Mouse (Mus musculus): ENCODE data around the gene Actr2. TPM values are rescaled to one million over a fixed set of nuclear protein-coding genes. Genes with fewer than 3 reads are reported as not detected.
"Not testable (repeated sequence)": the region's sequence is repeated elsewhere in the genome, so short reads cannot be mapped to it uniquely, and the experiment has no call there.

Actr2 gene
- polyA plus RNA-seq (2014; fragmentation: Nextera tagmentation; extraction: Ambion mirVana): 58.1 and 60.7 TPM in 2 replicates

DNA sequence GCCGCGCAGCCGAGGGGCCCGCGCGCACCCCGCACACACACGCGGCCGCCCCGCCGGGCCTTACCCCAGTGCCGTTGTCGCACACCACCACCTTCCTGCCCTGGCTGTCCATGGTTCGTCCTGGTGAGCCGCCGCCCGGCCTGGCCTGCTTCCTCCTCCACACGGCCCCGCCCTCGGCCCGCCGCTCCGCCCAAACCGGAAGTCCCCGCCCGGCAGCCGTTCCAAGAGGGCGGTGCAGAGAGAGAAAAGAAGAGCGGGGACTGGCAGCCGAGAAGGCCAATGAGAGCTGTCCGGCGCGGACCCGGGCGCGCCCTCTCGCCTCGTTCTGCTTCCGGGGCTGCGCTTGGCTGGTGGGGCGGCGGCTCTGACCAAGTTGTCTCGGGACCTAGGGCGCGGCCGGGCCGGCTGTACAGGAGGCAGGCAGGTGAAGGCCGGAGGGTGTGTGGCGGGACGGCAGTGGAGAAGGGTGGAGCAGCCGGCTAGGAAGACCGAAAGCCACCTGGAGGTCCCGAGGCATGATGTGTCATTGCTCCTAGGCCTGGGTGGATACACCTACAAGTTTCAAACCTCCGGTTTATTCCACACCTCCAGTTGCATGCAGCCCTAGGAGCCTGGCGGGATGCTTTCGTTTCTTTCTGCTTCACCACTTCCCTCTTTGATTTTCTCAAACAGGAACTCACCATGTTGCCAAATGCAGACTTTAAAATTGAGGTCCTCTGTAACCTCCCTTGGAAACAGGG lies at the start of gene Actr2:
Gene Actr2, minus strand, starts transcription at position 173 of the 740 bp plus-strand sequence.
- no peaks in the 10 kb centered on the region for H3K9me3 ChIP-seq (ENCODE audit: control insufficient read depth, low read length)
- under 1% methylated on average over 44 of the region's 57 CpGs for WGBS
- H3K4me2 ChIP-seq (ENCODE audit: low read depth, severe bottlenecking): peak within 1 kb of the TSS; percentile 65
- no peaks in the 10 kb centered on the region for H3K27me3 ChIP-seq (ENCODE audit: control insufficient read depth, insufficient read depth, low read length)
- DNase-seq (ENCODE audit: low spot score): peak; percentile 98
- 0 out of 2 replicates have a peak, but pooled peaks cover 2% of the 10 kb centered on the region for H3K36me3 ChIP-seq (ENCODE audit: control insufficient read depth, insufficient read depth, low read length)
- H3K27ac ChIP-seq (replicated peaks; ENCODE audit: low read depth, low read length): peak within 1 kb of the TSS; percentile 86
- peak within 1 kb of the TSS; percentile 81 for H3K4me3 ChIP-seq (ENCODE audit: low read depth, low read length)
- H3K4me1 ChIP-seq (ENCODE audit: control insufficient read depth, insufficient read depth, low read length): peaks cover 3% of the 10 kb centered on the region; the same call in 1 of the 2 replicates
- H3K9ac ChIP-seq (ENCODE audit: low read length): peak within 1 kb of the TSS; percentile 82
- ATAC-seq (ENCODE audit: insufficient number of reproducible peaks, low FRiP score, low TSS enrichment, low read depth): peak; percentile 99

DNA sequence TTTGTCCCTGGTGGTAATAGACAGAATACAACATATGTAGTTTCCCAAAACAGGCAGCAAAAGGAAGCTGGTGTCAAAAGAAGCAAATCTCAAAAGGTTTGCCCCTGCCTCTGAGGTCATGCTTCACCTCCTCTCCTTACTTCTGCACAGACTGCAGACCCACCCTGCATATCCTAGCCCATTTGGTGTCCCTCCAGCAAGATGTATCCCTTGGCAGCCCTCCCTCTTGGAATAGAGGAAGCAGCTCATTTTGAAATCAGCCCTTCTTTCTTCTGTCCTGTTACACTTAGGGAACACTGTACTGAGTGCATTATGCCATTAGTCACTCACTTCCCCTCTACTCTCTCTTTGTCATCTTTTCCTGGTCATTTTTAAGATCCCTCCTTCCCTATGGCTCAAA lies 46.2 kb upstream of the Actr2 start:
- Histone ChIP-seq H3K36me3 (ENCODE audit: control insufficient read depth, insufficient read depth, low read length) (no peaks in the 10 kb centered on the region), H3K4me2 (ENCODE audit: low read depth, severe bottlenecking) (no peak overlapping the region), H3K27ac (replicated peaks; ENCODE audit: low read depth, low read length) (no peak overlapping the region), H3K27me3 (ENCODE audit: control insufficient read depth, insufficient read depth, low read length) (no peaks in the 10 kb centered on the region), H3K4me1 (ENCODE audit: control insufficient read depth, insufficient read depth, low read length) (no peaks in the 10 kb centered on the region), H3K9me3 (ENCODE audit: control insufficient read depth, low read length) (no peaks in the 10 kb centered on the region), H3K4me3 (ENCODE audit: low read depth, low read length) (no peak overlapping the region), H3K9ac (ENCODE audit: low read length) (no peak overlapping the region)
- DNase-seq (ENCODE audit: low spot score) (no peak), ATAC-seq (ENCODE audit: insufficient number of reproducible peaks, low FRiP score, low TSS enrichment, low read depth) (no peak)

DNA sequence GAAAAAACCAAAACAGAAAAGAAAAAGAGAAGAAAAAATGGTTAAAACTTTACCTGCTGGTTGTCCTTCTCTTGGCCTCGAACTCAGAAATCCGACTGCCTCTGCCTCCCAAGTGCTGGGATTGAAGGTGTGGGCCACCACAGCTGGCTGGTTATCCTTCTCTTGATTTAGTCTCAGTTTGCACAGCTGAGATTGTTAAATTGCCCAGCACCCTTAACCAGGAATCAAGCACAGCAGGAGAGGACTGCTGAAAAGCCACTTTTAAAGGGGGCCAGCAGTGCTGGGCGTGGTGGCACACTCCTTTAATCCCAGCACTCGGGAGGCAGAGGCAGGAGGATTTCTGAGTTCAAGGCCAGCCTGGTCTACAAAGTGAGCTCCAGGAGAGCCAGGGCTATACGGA lies 40.8 kb upstream of the Actr2 start:
- H3K36me3 ChIP-seq (ENCODE audit: control insufficient read depth, insufficient read depth, low read length); H3K27ac ChIP-seq (replicated peaks; ENCODE audit: low read depth, low read length); H3K4me2 ChIP-seq (ENCODE audit: low read depth, severe bottlenecking); H3K4me3 ChIP-seq (ENCODE audit: low read depth, low read length); H3K27me3 ChIP-seq (ENCODE audit: control insufficient read depth, insufficient read depth, low read length); H3K9me3 ChIP-seq (ENCODE audit: control insufficient read depth, low read length); ATAC-seq (ENCODE audit: insufficient number of reproducible peaks, low FRiP score, low TSS enrichment, low read depth); DNase-seq (ENCODE audit: low spot score); H3K9ac ChIP-seq (ENCODE audit: low read length); H3K4me1 ChIP-seq (ENCODE audit: control insufficient read depth, insufficient read depth, low read length): not testable (repeated sequence)
- WGBS: 88% methylated on average over 5 of the region's 5 CpGs

DNA sequence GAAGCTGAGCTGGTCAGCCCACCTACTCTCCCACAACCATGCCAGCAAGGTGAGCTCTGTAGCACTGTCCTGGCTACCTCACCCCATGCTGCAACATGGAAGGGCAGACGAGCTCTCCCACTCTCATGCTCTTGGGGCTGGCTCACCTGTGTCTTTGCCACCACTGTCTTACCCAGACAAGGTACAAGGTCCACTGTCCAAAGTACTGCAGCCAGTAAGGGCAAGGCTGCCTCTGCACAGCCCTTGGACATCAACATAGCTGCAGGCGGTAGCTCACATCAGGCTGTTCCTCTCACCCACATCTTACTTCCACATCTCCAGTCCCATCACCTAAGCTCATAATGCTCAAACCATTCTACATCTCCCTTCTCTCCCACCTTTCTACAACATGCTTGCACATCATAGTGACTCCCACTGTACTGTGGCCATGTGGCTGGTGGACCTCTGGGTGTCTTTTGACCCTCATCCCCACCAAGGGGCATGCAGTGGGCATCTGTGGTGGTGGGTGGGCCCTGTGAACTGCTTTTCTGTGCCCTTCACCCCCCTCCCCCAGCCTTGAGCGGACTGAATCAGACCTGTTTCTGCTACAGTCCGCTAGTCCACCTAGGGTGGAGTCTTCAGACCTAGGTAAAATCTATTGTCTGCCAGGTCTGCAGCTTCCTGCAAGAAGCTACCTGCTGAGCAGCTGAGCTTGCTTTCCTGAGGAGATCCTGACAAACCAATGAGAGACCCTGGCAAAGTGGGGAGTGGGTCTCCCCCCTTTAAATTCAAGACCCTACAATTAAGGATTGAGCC lies 39.6 kb upstream of the Actr2 start:
- DNase-seq (ENCODE audit: low spot score) (no peak), ATAC-seq (ENCODE audit: insufficient number of reproducible peaks, low FRiP score, low TSS enrichment, low read depth) (no peak)
- no peaks in the 10 kb centered on the region for H3K4me1 ChIP-seq (ENCODE audit: control insufficient read depth, insufficient read depth, low read length)
- H3K9ac ChIP-seq (ENCODE audit: low read length): no peak overlapping the region
- whole genome bisulfite sequencing: 88% methylated on average over 4 of the region's 4 CpGs
- H3K36me3 ChIP-seq (ENCODE audit: control insufficient read depth, insufficient read depth, low read length): no peaks in the 10 kb centered on the region
- no peaks in the 10 kb centered on the region for H3K27me3 ChIP-seq (ENCODE audit: control insufficient read depth, insufficient read depth, low read length)
- H3K4me2 ChIP-seq (ENCODE audit: low read depth, severe bottlenecking): no peak overlapping the region
- H3K27ac ChIP-seq (replicated peaks; ENCODE audit: low read depth, low read length): no peak overlapping the region
- no peak overlapping the region for H3K4me3 ChIP-seq (ENCODE audit: low read depth, low read length)
- no peaks in the 10 kb centered on the region for H3K9me3 ChIP-seq (ENCODE audit: control insufficient read depth, low read length)

DNA sequence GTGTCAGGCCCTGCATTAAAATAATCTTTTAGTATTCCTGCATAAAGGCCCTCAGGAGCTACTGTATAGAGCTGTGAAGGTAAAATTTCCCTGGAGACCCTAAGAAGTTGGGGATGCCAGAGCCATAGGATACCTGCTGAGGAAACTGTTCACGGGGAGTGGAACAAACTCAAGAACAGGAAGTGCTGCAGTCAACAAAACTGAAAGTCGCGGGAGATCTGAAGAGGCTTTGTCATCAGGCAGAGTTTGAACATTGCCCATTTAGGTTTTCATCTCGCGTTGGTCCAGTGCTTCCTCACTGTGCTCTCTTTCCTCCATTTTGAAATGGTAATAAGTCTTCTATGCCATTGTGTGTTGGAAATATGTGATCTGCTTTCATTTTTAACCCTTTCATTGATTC lies 38.6 kb upstream of the Actr2 start:
- no peak overlapping the region for H3K9ac ChIP-seq (ENCODE audit: low read length)
- H3K9me3 ChIP-seq (ENCODE audit: control insufficient read depth, low read length): no peaks in the 10 kb centered on the region
- no peaks in the 10 kb centered on the region for H3K27me3 ChIP-seq (ENCODE audit: control insufficient read depth, insufficient read depth, low read length)
- no peak overlapping the region for H3K4me3 ChIP-seq (ENCODE audit: low read depth, low read length)
- DNase-seq (ENCODE audit: low spot score) (no peak), ATAC-seq (ENCODE audit: insufficient number of reproducible peaks, low FRiP score, low TSS enrichment, low read depth) (no peak)
- no peak overlapping the region for H3K27ac ChIP-seq (replicated peaks; ENCODE audit: low read depth, low read length)
- H3K4me2 ChIP-seq (ENCODE audit: low read depth, severe bottlenecking): no peak overlapping the region
- no peaks in the 10 kb centered on the region for H3K4me1 ChIP-seq (ENCODE audit: control insufficient read depth, insufficient read depth, low read length)
- H3K36me3 ChIP-seq (ENCODE audit: control insufficient read depth, insufficient read depth, low read length): no peaks in the 10 kb centered on the region
- WGBS: 83% methylated on average over 5 of the region's 5 CpGs

DNA sequence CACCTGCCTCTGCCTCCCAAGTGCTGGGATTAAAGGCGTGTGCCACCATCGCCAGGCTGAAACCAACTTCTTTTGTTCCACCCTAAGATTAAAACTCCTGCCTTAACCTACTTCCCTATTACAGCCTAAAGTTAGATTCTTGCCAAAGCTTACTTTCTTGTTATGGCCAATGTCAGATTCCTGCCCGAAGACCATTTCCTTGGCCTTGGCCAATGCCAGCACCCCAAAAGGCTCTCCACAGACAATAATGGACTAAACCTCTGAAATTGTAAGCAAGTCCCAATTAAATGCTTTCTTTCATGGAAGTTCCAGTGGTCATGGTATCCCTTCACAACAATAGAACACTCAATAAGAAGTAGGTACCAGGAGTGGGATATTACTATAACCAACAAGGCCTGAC lies 37.2 kb upstream of the Actr2 start:
- Histone ChIP-seq H3K9ac (ENCODE audit: low read length) (no peak overlapping the region), H3K4me1 (ENCODE audit: control insufficient read depth, insufficient read depth, low read length) (no peaks in the 10 kb centered on the region), H3K9me3 (ENCODE audit: control insufficient read depth, low read length) (no peaks in the 10 kb centered on the region), H3K27ac (replicated peaks; ENCODE audit: low read depth, low read length) (no peak overlapping the region), H3K27me3 (ENCODE audit: control insufficient read depth, insufficient read depth, low read length) (no peaks in the 10 kb centered on the region), H3K36me3 (ENCODE audit: control insufficient read depth, insufficient read depth, low read length) (no peaks in the 10 kb centered on the region), H3K4me3 (ENCODE audit: low read depth, low read length) (no peak overlapping the region), H3K4me2 (ENCODE audit: low read depth, severe bottlenecking) (no peak overlapping the region)
- ATAC-seq (ENCODE audit: insufficient number of reproducible peaks, low FRiP score, low TSS enrichment, low read depth): no peak
- DNase-seq (ENCODE audit: low spot score): no peak
- WGBS: 93% methylated on average over 3 of the region's 3 CpGs

DNA sequence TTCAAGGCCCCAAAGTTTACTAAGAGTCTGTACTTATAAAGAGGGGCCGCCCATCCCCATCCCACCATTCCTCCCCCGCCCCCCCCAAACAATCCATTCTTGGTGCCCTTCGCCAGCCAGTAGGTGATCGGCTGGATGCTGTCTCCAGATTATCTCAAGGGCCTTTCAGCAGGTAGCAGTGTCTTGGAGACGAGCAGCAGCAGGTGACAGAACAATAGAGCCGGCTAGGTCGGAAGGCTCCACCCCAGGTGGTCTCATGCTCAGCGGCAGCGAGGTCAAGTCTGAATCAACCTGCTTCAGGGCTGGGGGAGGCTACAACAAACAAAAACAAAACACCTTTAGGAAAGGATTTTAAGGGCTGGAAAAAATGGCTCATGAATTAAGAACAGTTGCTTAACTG lies 32.7 kb upstream of the Actr2 start:
- DNase-seq (ENCODE audit: low spot score) (no peak), ATAC-seq (ENCODE audit: insufficient number of reproducible peaks, low FRiP score, low TSS enrichment, low read depth) (no peak)
- no peaks in the 10 kb centered on the region for H3K36me3 ChIP-seq (ENCODE audit: control insufficient read depth, insufficient read depth, low read length)
- H3K4me2 ChIP-seq (ENCODE audit: low read depth, severe bottlenecking): no peak overlapping the region
- H3K9me3 ChIP-seq (ENCODE audit: control insufficient read depth, low read length): no peaks in the 10 kb centered on the region
- no peaks in the 10 kb centered on the region for H3K4me1 ChIP-seq (ENCODE audit: control insufficient read depth, insufficient read depth, low read length)
- no peak overlapping the region for H3K27ac ChIP-seq (replicated peaks; ENCODE audit: low read depth, low read length)
- no peak overlapping the region for H3K4me3 ChIP-seq (ENCODE audit: low read depth, low read length)
- H3K9ac ChIP-seq (ENCODE audit: low read length): no peak overlapping the region
- WGBS: 41% methylated on average over 9 of the region's 9 CpGs
- no peaks in the 10 kb centered on the region for H3K27me3 ChIP-seq (ENCODE audit: control insufficient read depth, insufficient read depth, low read length)

DNA sequence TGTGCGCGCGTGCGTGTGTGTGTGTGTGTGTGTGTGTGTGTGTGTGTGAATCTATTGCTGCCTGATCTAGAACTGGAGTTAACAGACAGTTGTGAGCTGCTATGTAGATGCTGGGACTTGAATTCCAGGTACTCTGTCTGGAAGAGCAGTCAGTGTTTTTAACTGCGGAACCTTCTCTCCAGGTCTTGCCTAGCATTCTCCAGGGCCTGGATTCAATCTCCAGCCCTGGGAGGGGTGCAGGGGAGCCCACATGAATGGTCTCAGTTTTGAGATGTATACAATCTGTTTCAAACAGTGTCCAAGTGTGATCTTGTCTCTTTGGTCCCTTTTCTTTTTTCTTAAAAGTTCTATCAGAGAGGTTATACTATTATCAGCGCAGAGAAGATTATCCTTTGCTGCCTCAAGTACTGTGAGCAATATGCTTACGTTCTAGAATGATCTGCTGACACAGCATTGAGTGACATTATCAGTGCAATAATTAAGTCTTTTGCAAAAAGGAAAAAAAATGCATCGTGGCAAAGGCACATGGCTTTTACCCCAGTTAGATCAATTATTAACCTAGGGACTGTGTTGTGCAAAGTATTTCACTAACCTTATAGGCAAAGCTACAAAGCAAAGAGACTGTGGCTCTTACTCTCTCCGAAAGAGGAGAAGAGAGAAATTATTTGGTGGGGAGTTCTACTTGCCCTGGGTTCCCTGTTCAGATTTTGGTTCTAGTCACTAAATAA lies 32.0 kb upstream of the Actr2 start:
- H3K9me3 ChIP-seq (ENCODE audit: control insufficient read depth, low read length): no peaks in the 10 kb centered on the region
- H3K27me3 ChIP-seq (ENCODE audit: control insufficient read depth, insufficient read depth, low read length): no peaks in the 10 kb centered on the region
- no peak overlapping the region for H3K9ac ChIP-seq (ENCODE audit: low read length)
- H3K27ac ChIP-seq (replicated peaks; ENCODE audit: low read depth, low read length): no peak overlapping the region
- no peak overlapping the region for H3K4me3 ChIP-seq (ENCODE audit: low read depth, low read length)
- DNase-seq (ENCODE audit: low spot score): no peak
- WGBS: 90% methylated on average over 9 of the region's 9 CpGs
- no peak for ATAC-seq (ENCODE audit: insufficient number of reproducible peaks, low FRiP score, low TSS enrichment, low read depth)
- no peak overlapping the region for H3K4me2 ChIP-seq (ENCODE audit: low read depth, severe bottlenecking)
- no peaks in the 10 kb centered on the region for H3K4me1 ChIP-seq (ENCODE audit: control insufficient read depth, insufficient read depth, low read length)
- no peaks in the 10 kb centered on the region for H3K36me3 ChIP-seq (ENCODE audit: control insufficient read depth, insufficient read depth, low read length)
